Mouse (Mus musculus) neural tube, embryonic 15.5 days (tissue): Measurements from ENCODE around the gene Crebrf. TPM values are rescaled to one million over a fixed set of nuclear protein-coding genes. Genes with fewer than 3 reads are reported as not detected.

Experiments
- ATAC-seq: fragments of 200-750 bp; cut with Nextera tagmentation; 2 replicates; pipeline ENCODE4 v1.8.0; 2017; ENCODE audit warnings: mild to moderate bottlenecking, moderate TSS enrichment, moderate library complexity; ENCODE audit not compliant: low FRiP score
- H3K27ac ChIP-seq: fragments of 300-500 bp; sonication (generic); replicated peaks from 2 replicates; pipeline ENCODE4 v1.5.1; 2015; ENCODE audit warnings: mild to moderate bottlenecking, inconsistent platforms
- H3K27me3 ChIP-seq: fragments of 300-500 bp; sonication (generic); replicated peaks from 2 replicates; pipeline ENCODE4 v1.6.1; 2015; ENCODE audit warnings: inconsistent platforms
- H3K36me3 ChIP-seq: fragments of 300-500 bp; sonication (generic); 2 replicates; pipeline ENCODE4 v1.6.1; 2015; ENCODE audit warnings: inconsistent platforms
- H3K4me1 ChIP-seq: fragments of 300-500 bp; sonication (generic); 2 replicates; pipeline ENCODE4 v1.6.1; 2015; ENCODE audit warnings: inconsistent platforms
- H3K4me2 ChIP-seq: fragments of 300-500 bp; sonication (generic); 2 replicates; pipeline ENCODE4 v1.6.1; 2015; ENCODE audit warnings: inconsistent platforms, mild to moderate bottlenecking, moderate library complexity
- H3K4me3 ChIP-seq: fragments of 300-500 bp; sonication (generic); replicated peaks from 2 replicates; pipeline ENCODE4 v1.5.1; 2015; ENCODE audit warnings: mild to moderate bottlenecking, inconsistent platforms
- H3K9ac ChIP-seq: fragments of 300-500 bp; sonication (generic); replicated peaks from 2 replicates; pipeline ENCODE4 v1.6.1; 2015; ENCODE audit warnings: mild to moderate bottlenecking, inconsistent platforms
- H3K9me3 ChIP-seq: fragments of 300-500 bp; sonication (generic); replicated peaks from 2 replicates; pipeline ENCODE4 v1.6.1; 2016; ENCODE audit warnings: inconsistent platforms
- WGBS: fragments of 180-500 bp; shearing (Covaris S2); methylation state at CpG from one replicate; pipeline ENCODE4 v1.1.7; 2015; ENCODE audit warnings: mixed read lengths; 5-methylcytosine and 5-hydroxymethylcytosine counted together
- polyA plus RNA-seq: library from polyadenylated mRNA; unstranded; fragments of >200 nt; fragmentation: Nextera tagmentation; extraction: Ambion mirVana; gene quantifications from 2 replicates; pipeline ENCODE4 v1.2.1, GENCODE M21; 2015

The Crebrf gene
- polyA plus RNA-seq: 10.4 and 11.4 TPM in 2 replicates

DNA sequence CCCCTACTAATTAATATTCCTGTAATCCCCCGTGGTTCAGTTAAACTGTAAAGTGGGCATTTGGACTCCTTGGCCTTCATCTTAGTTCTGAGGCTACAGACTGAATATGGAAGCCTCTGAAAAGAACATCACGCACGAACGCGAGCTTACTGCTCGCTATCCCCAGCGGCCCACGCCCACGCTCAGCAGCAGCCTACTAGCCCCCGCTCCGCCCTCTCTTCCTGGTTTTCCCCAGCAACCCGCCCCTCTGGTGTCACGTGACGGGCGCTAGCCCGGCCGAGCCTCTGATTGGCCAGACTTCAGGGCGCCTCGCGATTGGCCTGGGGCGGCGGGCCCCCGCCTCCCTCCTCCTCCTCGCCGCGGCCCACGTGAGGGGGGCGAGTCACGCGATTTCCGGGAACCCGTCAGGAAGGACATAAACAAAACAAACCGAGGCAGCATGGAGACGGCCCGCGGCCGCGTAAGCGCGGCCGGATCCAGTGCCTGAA is at the start of gene Crebrf:
Crebrf (plus strand) TSS at position 380 of the 488 bp plus-strand sequence.
- H3K9ac ChIP-seq: peak within 1 kb of the TSS; percentile 82
- peak within 1 kb of the TSS; percentile 78 for H3K4me2 ChIP-seq
- H3K27ac ChIP-seq: peak within 1 kb of the TSS; percentile 90
- peak; percentile 84 for ATAC-seq
- H3K27me3 ChIP-seq: no peaks in the 10 kb centered on the region
- WGBS: under 1% methylated on average over 39 of the region's 41 CpGs
- peak within 1 kb of the TSS; percentile 90 for H3K4me3 ChIP-seq
- no peaks in the 10 kb centered on the region for H3K9me3 ChIP-seq
- no peaks in the 10 kb centered on the region for H3K36me3 ChIP-seq
- H3K4me1 ChIP-seq: peaks cover 15% of the 10 kb centered on the region

DNA sequence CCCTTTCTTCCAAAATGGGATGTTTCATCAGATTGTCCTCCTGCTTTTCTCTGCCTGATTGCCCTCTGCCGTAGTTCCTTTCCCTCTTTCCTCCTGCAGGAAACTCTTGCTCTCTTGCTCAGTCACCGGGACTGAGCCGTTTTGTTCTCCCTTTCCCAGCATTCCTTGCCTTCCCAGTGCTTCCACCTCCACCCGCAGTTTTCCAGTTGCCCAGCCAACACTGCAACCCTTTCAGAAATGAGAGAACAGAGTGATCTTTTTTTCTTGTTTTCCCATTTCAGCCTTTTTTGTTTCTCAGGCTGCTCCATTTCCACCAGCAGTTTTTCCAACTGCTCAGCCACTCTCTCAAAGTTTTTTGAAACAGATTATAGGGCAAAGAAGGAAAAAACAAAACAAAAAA is 44.2 kb upstream of the Crebrf start:
- 55% methylated on average over 4 of the region's 4 CpGs for WGBS
- Histone ChIP-seq H3K9ac (no peak overlapping the region), H3K36me3 (no peaks in the 10 kb centered on the region), H3K4me3 (no peak overlapping the region), H3K4me2 (no peak overlapping the region), H3K27ac (no peak overlapping the region), H3K4me1 (peaks cover 3% of the 10 kb centered on the region), H3K9me3 (no peaks in the 10 kb centered on the region), H3K27me3 (peaks cover 8% of the 10 kb centered on the region; the same call in 1 of the 2 replicates)
- ATAC-seq: no peak

DNA sequence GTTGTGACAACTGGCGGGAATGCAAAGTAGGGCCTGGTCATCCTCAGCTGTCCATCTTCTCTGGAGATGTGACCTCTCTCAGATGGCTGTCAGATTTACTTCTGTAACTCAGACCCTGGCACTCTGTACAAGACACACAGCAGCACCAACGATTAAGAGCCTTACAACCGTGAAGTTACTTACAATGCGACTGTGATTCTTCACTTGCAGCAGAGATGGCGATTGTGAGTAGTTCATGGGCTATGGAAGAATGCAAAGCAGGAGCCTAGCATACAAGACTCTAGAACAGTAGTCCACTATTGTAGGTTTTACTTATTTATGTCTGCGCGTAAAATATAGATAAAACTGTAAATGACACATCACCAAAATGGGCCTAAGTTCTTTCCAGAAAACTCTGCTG is 39.6 kb upstream of the Crebrf start:
- Histone ChIP-seq H3K4me1 (peaks cover 32% of the 10 kb centered on the region), H3K4me3 (peak overlapping the region; percentile 97), H3K9ac (peak overlapping the region; percentile 84), H3K27me3 (peaks cover 8% of the 10 kb centered on the region; the same call in 1 of the 2 replicates), H3K27ac (peak overlapping the region; percentile 93), H3K9me3 (no peaks in the 10 kb centered on the region), H3K36me3 (peaks cover 4% of the 10 kb centered on the region), H3K4me2 (peak overlapping the region; percentile 72)
- ATAC-seq: peak; percentile 51
- WGBS: 25% methylated on average over 7 of the region's 7 CpGs

DNA sequence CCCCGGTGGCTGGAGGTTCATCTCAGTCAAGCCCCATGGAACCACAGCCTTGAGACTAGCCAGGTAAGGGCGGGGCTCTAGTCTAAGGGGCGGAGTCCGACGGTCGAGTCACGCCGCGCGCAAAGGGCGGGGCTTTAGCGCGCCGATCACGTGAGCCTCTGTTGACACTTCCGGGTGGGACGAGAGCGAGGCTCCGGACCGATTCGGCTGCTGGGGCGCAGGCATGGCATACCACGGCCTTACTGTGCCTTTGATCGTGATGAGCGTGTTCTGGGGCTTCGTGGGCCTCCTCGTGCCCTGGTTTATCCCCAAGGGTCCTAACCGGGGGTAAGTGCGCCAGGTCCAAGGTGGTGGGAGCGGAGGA is 39.2 kb upstream of the Crebrf start:
- peaks cover 4% of the 10 kb centered on the region for H3K36me3 ChIP-seq
- H3K27ac ChIP-seq: peak overlapping the region; percentile 93
- H3K4me3 ChIP-seq: peak overlapping the region; percentile 97
- under 1% methylated on average over 30 of the region's 30 CpGs for WGBS
- H3K27me3 ChIP-seq: peaks cover 8% of the 10 kb centered on the region; the same call in 1 of the 2 replicates
- H3K4me2 ChIP-seq: peak overlapping the region; percentile 72
- peak; percentile 98 for ATAC-seq
- peak overlapping the region; percentile 84 for H3K9ac ChIP-seq
- H3K9me3 ChIP-seq: no peaks in the 10 kb centered on the region
- peaks cover 32% of the 10 kb centered on the region for H3K4me1 ChIP-seq

DNA sequence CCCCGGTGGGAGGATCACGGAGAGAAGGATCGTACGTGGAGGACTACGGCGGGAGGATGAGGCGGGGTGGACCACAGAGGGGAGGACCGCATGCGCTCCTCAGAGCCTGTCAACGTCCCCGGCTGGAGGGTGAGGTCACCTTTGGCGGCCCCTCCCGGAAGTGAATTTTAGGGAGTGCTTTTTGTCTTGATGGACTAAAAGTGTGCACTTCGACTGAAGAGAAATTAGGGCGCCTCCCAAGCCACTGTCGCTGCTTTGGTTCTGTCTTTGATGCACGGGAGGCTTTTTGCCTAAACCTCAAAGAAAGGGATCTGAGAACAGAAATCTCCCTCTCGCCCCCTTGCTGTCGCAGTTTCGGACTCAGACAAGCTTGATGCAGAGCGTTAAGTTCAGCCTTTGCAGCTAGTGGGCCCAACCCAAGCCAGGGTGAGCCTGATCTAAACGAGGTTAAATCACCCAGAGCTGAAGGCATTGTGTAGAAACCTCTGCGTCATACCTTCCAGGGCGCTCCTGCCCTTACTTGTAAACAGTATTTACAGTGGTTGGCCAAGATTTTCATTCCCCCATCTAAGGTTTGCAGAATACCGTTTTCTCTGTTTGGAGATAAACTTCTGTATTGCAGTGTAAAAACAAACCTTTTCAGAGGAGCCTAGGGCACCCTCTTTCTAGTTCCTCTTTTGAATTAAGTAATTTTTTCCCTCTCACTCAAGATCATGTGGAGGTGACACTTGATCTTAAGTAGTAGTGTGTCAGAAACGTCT is 38.7 kb upstream of the Crebrf start:
- ATAC-seq: peak; percentile 91
- 2% methylated on average over 26 of the region's 26 CpGs for WGBS
- H3K4me1 ChIP-seq: peaks cover 32% of the 10 kb centered on the region

DNA sequence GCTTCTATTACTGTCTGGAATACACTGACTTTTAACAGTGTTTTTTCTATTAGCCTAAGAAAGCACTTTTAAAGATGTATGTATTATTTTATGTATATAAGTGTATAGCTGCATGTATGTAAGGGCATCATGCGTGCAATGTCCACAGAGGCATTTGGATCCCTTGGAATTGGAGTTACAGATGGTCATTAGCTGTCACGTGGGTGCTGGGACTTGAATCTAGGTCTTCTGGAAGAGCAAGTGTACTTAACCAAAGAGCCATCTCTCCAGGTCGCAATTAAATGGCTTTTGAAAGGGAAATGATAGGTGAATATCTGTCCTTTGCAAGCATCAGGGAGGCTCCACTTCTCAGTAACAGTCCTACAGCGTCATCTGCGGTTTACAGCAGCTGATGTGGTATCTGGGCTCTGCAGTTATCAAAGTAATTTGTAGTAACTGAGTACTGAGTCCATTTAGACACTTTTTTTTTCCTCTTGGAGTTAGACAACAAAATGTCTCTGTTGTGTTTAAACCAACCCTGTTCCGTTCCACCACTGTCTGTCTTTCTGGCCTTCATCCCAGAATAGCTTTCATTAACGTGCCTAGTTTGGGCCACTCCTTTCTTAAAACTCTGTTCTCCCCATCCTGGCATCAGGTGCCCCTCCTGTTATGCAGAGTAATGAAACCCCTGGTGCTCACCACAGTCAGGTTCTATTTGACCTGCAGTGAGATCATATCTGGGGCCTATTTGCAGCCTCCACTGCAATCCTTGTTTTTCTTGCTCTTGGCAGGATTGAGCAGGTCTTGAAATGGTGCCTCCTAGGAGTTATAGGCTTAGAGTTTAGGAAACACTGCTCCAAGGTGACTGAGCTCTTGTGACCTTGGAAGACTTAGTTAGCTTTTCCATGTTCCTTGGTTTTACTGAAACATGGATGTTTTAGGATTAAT is 37.5 kb upstream of the Crebrf start:
- Histone ChIP-seq H3K4me1 (peaks cover 32% of the 10 kb centered on the region), H3K4me3 (peak overlapping the region; percentile 97; the same call in 1 of the 2 replicates), H3K27me3 (peaks cover 3% of the 10 kb centered on the region; the same call in 1 of the 2 replicates), H3K27ac (no peak overlapping the region), H3K9me3 (no peaks in the 10 kb centered on the region), H3K36me3 (peaks cover 4% of the 10 kb centered on the region), H3K9ac (peak overlapping the region; percentile 6), H3K4me2 (peak overlapping the region; percentile 72)
- no peak for ATAC-seq
- WGBS: 81% methylated on average over 7 of the region's 7 CpGs

More for the DNA sequence above, 38.7 kb upstream of the Crebrf start:
- peak overlapping the region; percentile 93 for H3K27ac ChIP-seq
- H3K4me2 ChIP-seq: peak overlapping the region; percentile 72
- peaks cover 4% of the 10 kb centered on the region for H3K36me3 ChIP-seq
- peaks cover 8% of the 10 kb centered on the region; the same call in 1 of the 2 replicates for H3K27me3 ChIP-seq
- peak overlapping the region; percentile 97 for H3K4me3 ChIP-seq
- H3K9ac ChIP-seq: peak overlapping the region; percentile 84
- H3K9me3 ChIP-seq: no peaks in the 10 kb centered on the region

DNA sequence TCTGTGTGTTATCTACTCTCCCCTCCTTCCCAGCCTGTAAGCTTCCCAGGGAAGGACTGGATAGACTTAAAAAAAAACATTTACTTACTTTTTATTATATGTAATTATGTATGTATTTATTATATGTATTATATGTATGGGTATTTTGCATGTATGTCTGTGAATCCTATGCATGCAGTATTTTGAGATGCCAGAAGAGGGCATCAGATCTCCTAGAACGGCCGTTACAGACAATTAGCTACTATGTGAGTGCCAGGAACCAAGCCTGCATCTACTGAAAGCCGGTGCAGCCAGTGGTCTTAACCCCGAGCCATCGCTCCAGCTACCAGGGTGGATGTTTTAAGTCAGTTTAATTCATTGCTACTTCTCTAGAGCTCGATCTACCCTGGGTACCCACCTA is 34.2 kb upstream of the Crebrf start:
- WGBS: 88% methylated on average over 6 of the region's 6 CpGs
- peaks cover 12% of the 10 kb centered on the region for H3K36me3 ChIP-seq
- no peak overlapping the region for H3K4me3 ChIP-seq
- H3K9me3 ChIP-seq: no peaks in the 10 kb centered on the region
- no peak for ATAC-seq
- H3K27ac ChIP-seq: no peak overlapping the region
- H3K9ac ChIP-seq: no peak overlapping the region
- H3K4me1 ChIP-seq: peaks cover 29% of the 10 kb centered on the region
- no peak overlapping the region for H3K4me2 ChIP-seq
- no peaks in the 10 kb centered on the region for H3K27me3 ChIP-seq

DNA sequence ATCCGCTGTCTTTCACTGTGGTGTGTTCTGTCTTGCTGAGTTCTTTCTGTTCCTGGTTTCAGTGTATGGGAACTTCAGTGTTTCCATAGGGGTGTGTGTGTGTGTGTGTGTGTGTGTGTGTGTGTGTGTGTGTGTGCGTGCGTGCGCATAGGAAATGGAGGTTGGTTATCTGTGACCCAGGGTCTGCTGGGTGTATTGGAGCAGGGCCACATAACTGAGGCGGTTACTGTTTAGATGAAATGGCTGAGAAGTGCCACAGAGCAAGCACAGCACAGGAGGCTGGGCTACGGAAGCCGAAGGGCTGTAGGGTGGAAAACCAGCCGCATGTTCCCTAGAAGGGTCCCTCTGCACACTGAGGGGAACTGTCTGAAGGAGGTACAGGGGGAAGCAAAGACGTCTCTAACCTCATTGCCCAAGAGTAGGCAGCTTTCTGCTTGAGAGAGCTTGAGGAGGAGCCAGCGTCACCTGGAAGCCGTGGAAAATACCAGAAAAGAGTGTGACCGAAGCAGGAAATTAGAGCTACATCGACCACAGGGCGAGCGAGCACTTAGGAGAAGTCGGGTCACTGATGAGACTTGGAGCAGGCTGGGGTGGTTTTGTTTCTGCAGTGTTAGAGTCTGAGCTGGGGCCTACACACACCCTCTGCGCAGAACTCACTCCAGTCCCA is 29.0 kb upstream of the Crebrf start:
- peaks cover 9% of the 10 kb centered on the region for H3K36me3 ChIP-seq
- 93% methylated on average over 17 of the region's 17 CpGs for WGBS
- no peak overlapping the region for H3K4me3 ChIP-seq
- no peaks in the 10 kb centered on the region for H3K27me3 ChIP-seq
- peaks cover 22% of the 10 kb centered on the region for H3K4me1 ChIP-seq
- no peak for ATAC-seq
- H3K9ac ChIP-seq: no peak overlapping the region
- H3K27ac ChIP-seq: no peak overlapping the region
- H3K4me2 ChIP-seq: no peak overlapping the region
- H3K9me3 ChIP-seq: no peaks in the 10 kb centered on the region

DNA sequence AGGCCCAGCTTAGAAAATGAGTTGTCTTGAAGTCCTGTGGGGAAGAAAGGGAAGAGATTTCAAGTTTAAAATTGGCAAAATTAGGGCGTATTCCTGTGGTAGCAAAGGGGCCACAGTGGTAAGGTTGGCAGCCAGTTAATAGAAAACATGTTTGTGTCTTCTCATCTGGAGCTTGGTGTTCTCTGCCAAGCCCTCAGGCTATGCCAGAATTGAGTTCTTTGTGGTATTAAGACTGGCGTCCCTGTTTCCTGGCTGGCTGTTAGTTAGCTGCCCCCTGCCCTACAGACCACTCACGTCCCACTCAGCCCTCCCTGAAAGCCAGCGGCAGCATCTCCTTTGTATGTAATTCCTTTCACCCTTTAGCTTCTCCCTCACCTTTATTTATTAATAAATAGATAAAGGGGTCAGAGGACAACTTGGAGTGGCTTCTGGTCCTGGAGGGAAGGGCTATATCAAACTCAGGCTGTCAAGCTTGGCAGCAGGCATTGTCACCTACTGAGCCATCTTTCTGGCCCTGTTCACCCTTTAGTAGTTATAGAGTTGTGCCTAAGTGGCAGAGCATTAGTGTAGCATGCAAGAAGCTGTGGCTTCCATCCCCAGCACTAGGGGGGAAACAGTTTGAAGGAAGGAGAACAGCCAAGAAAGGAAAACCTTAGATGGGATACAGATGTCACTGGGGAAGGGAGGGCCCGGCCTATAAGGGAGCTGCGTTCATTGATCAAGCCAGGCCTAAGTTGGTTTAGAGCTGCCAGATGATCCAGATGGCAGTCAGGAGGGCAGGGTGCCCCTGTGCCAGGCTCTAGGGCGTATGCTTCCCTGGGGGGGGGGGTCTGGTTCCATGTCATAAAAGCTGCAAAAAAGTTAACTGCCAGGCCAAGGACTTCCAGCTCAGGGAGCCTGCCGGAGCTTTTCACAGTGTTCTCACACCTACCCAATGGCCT is 26.4 kb upstream of the Crebrf start:
- no peaks in the 10 kb centered on the region for H3K27me3 ChIP-seq
- peak overlapping the region; percentile 67 for H3K27ac ChIP-seq
- WGBS: 64% methylated on average over 8 of the region's 8 CpGs
- no peaks in the 10 kb centered on the region for H3K9me3 ChIP-seq
- ATAC-seq: no peak
- no peak overlapping the region for H3K4me3 ChIP-seq
- H3K9ac ChIP-seq: 0 out of 2 replicates have a peak overlapping the region, but pooled peaks have one; percentile 5
- H3K4me2 ChIP-seq: no peak overlapping the region
- H3K36me3 ChIP-seq: peaks cover 3% of the 10 kb centered on the region
- peaks cover 29% of the 10 kb centered on the region for H3K4me1 ChIP-seq

DNA sequence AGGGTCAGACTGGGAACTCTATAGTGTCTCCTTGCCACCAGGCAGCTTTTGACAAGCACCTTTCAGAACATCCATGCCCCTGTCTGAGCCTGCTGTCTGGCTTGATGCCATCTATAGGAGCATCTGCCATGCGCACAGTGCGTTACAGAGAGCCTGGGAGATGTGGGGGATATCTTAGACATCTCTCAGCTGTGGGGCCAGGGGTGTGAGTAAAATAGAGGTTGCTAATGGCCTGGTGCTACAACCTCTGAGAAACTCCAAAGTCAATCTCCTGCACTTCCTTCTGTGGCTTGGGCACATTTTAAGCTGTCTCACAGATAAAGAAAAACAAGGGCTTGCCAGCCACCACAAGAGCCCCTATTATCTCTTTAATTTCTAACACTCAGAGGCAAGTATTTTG is 25.6 kb upstream of the Crebrf start:
- no peaks in the 10 kb centered on the region for H3K36me3 ChIP-seq
- H3K27ac ChIP-seq: peak overlapping the region; percentile 67; the same call in 1 of the 2 replicates
- H3K4me3 ChIP-seq: no peak overlapping the region
- H3K9me3 ChIP-seq: no peaks in the 10 kb centered on the region
- ATAC-seq: no peak
- H3K4me1 ChIP-seq: peaks cover 29% of the 10 kb centered on the region
- 51% methylated on average over 2 of the region's 2 CpGs for WGBS
- no peak overlapping the region for H3K9ac ChIP-seq
- H3K27me3 ChIP-seq: no peaks in the 10 kb centered on the region
- no peak overlapping the region for H3K4me2 ChIP-seq
